Comparison of ENCODE assay signal across 30 mouse cellular contexts in the genomic region with DNA sequence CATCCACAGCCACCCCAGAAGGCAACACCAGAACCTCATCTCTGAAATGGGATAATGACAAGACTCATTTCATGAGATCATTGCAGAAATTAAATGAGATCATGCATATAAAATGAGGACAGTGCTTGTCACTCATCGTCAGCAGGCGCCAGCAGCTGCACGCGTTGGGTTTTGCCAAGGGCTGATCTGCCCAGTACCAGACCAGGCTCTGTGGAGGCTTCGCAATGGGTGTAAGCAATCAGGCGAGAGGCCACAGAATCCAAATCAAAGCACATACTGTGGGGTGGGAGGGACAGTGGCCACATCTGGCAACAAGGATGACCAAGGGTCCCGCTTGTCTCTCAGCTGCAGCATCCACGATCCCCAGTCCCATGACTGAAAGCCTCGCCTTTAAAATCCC.
A peak's percentile ranks its signal among the peaks of the same experiment; 100 is the strongest.
DNase-seq lines count a peak whose midpoint lies in the region; ATAC-seq and TF ChIP-seq lines count a peak whose summit lies in the region.
"Had no signal": no experiment of that assay in that cellular context is flagged by ENCODE, and none has a peak within 500 bp of the region (broad histone marks: within the 10 kb centered on the region; RNA-seq: fewer than 3 reads in every experiment).

No protein-coding gene starts in this region.

- H3K4me1 ChIP-seq in hindbrain, embryonic 16.5 days (ENCODE audit: control insufficient read depth, insufficient read depth, low read depth, low read length), result no peaks in the 10 kb centered on the region
- H3K4me1 ChIP-seq in hindbrain, embryonic 10.5 days (replicated peaks), result peaks cover 8% of the 10 kb centered on the region; the same call in 1 of the 2 replicates
- no peaks in the 10 kb centered on the region for H3K4me1 ChIP-seq in liver, embryonic 12.5 days
- H3K4me1 ChIP-seq: kidney, embryonic 15.5 days; liver, embryonic 15.5 days had no signal

- H3K4me2 ChIP-seq in hindbrain, embryonic 16.5 days (ENCODE audit: low read length), result no peak overlapping the region
- no peak overlapping the region for H3K4me2 ChIP-seq in liver, embryonic 12.5 days
- H3K4me2 ChIP-seq: heart, embryonic 11.5 days; kidney, embryonic 15.5 days; liver, embryonic 15.5 days; lung, embryonic 14.5 days had no signal

- H3K36me3 ChIP-seq in hindbrain, embryonic 16.5 days (ENCODE audit: control insufficient read depth, insufficient read depth, low read length), result no peaks in the 10 kb centered on the region
- H3K36me3 ChIP-seq in hindbrain, embryonic 10.5 days, result peaks cover 9% of the 10 kb centered on the region
- no peaks in the 10 kb centered on the region for H3K36me3 ChIP-seq in liver, embryonic 12.5 days
- H3K36me3 ChIP-seq: G1E; kidney, embryonic 15.5 days; liver, embryonic 15.5 days had no signal

- intact Hi-C loops in left cerebral cortex, adult 2 months (cut with DNase I), result no loop called here
- intact Hi-C loops in left cerebral cortex, postnatal 4 days (cut with DNase I), result no loop called here

- no peaks in the 10 kb centered on the region for H3K9me3 ChIP-seq in hindbrain, embryonic 16.5 days (ENCODE audit: control insufficient read depth, low read length)
- H3K9me3 ChIP-seq in hindbrain, embryonic 10.5 days, result no peaks in the 10 kb centered on the region
- H3K9me3 ChIP-seq in liver, embryonic 12.5 days (replicated peaks), result no peaks in the 10 kb centered on the region
- H3K9me3 ChIP-seq: kidney, embryonic 15.5 days; liver, embryonic 15.5 days had no signal

- no peak overlapping the region for H3K4me3 ChIP-seq in hindbrain, embryonic 16.5 days (ENCODE audit: low read length)
- no peak overlapping the region for H3K4me3 ChIP-seq in hindbrain, embryonic 10.5 days
- H3K4me3 ChIP-seq in left cerebral cortex, adult 2 months, result no peak overlapping the region
- no peak overlapping the region for H3K4me3 ChIP-seq in liver, embryonic 12.5 days
- H3K4me3 ChIP-seq: erythroblast, embryonic 14.5 days; kidney, embryonic 15.5 days; liver, embryonic 15.5 days had no signal

- no peak overlapping the region for H3K9ac ChIP-seq in hindbrain, embryonic 16.5 days (ENCODE audit: low read depth, low read length)
- H3K9ac ChIP-seq in liver, embryonic 12.5 days, result no peak overlapping the region
- H3K9ac ChIP-seq: kidney, embryonic 15.5 days; liver, embryonic 15.5 days; lung, embryonic 14.5 days had no signal

- WGBS in hindbrain, embryonic 16.5 days, result 68% methylated on average over 9 of the region's 9 CpGs
- WGBS in hindbrain, embryonic 10.5 days, result 92% methylated on average over 9 of the region's 9 CpGs
- 73% methylated on average over 9 of the region's 9 CpGs for WGBS in liver, embryonic 12.5 days (ENCODE audit: insufficient replicate concordance)

- TF ChIP-seq CTCF in left cerebral cortex, adult 2 months (IDR thresholded peaks at IDR 0.05), result no peak

- DNase-seq in frontal cortex, adult 2 months (ENCODE audit: extremely low spot score in 1 of 2, low spot score in 1 of 2), result peak; percentile 11 to 17
- DNase-seq in frontal cortex, postnatal 14 days (ENCODE audit: low spot score in 2 of 2), result no peak
- DNase-seq in hindbrain, embryonic 10.5 days (ENCODE audit: low spot score), result no peak
- DNase-seq in left cerebral cortex, adult 2 months (ENCODE audit: extremely low spot score in 1 of 2, low spot score in 2 of 2), result peak in 1 of 2 experiments; percentile 20
- DNase-seq in left cerebral cortex, postnatal 4 days, result no peak
- peak; percentile 10 for DNase-seq in layer of hippocampus, adult 9-10 months (ENCODE audit: low spot score)
- DNase-seq: adrenal gland, postnatal 10 days; cerebellum, adult 11-12 months; cerebellum, adult 9-11 months; gastrocnemius, postnatal 25 days; heart, adult 18-20 months; heart, postnatal 4 days; kidney, adult 18-20 months; kidney, postnatal 25 days; liver; lung, embryonic 14.5 days; lung, postnatal 14 days; midbrain, embryonic 14.5 days; right cerebral cortex, postnatal 4 days; thymus, adult 2 months; thymus, postnatal 36 days had no signal

- H3K27ac ChIP-seq in hindbrain, embryonic 16.5 days (ENCODE audit: low read depth, low read length), result no peak overlapping the region
- no peak overlapping the region for H3K27ac ChIP-seq in hindbrain, embryonic 10.5 days
- peak overlapping the region; percentile 44; the same call in 1 of the 2 replicates for H3K27ac ChIP-seq in left cerebral cortex, adult 2 months
- no peak overlapping the region for H3K27ac ChIP-seq in liver, embryonic 12.5 days
- H3K27ac ChIP-seq: kidney, embryonic 15.5 days; liver, embryonic 15.5 days; stomach, postnatal 0 days had no signal

- H3K27me3 ChIP-seq in hindbrain, embryonic 16.5 days (replicated peaks; ENCODE audit: control insufficient read depth, insufficient read depth, low read length), result no peaks in the 10 kb centered on the region
- no peaks in the 10 kb centered on the region for H3K27me3 ChIP-seq in hindbrain, embryonic 10.5 days (ENCODE audit: insufficient read depth, poor library complexity, severe bottlenecking)
- no peaks in the 10 kb centered on the region for H3K27me3 ChIP-seq in liver, embryonic 12.5 days (replicated peaks)
- H3K27me3 ChIP-seq: kidney, embryonic 15.5 days; liver, embryonic 15.5 days had no signal

- ATAC-seq in hindbrain, embryonic 16.5 days, result 0 out of 2 replicates have a peak, but pooled peaks have one; percentile 46
- ATAC-seq in liver, embryonic 12.5 days, result no peak
- ATAC-seq: forebrain, embryonic 16.5 days had no signal

Comparison
In these comparisons a context has a peak if more than half of its experiments do, and no peak if none do; other contexts are left out.
1. DNase-seq: peak in frontal cortex, adult 2 months (2 of 2) and layer of hippocampus, adult 9-10 months (single experiment); none in frontal cortex, postnatal 14 days (0 of 2), hindbrain, embryonic 10.5 days (single experiment) and left cerebral cortex, postnatal 4 days (single experiment).